Mouse (Mus musculus) kidney, adult 2 months (tissue): ENCODE data around the gene Gimap9. TPM values are rescaled to one million over a fixed set of nuclear protein-coding genes. Genes with fewer than 3 reads are reported as not detected.
A peak's percentile ranks its signal among the peaks of the same experiment; 100 is the strongest.

ENCODE experiments used
- DNase-seq: peaks from one replicate; pipeline ENCODE4 v3.0.0; 2021
- H3K27ac ChIP-seq: fragments of 200-500 bp; 2 replicates; pipeline ENCODE4 v1.5.1; 2012; ENCODE audit warnings: low read depth, low read length, control low read depth, inconsistent platforms; ENCODE audit not compliant: insufficient read depth
- H3K27me3 ChIP-seq: fragments of 200-500 bp; replicated peaks from 2 replicates; pipeline ENCODE4 v1.6.1; 2012; ENCODE audit warnings: mild to moderate bottlenecking, moderate library complexity, low read length, inconsistent platforms; ENCODE audit not compliant: control insufficient read depth, insufficient read depth
- H3K36me3 ChIP-seq: fragments of 200-500 bp; 2 replicates; pipeline ENCODE4 v1.6.1; 2012; ENCODE audit warnings: mild to moderate bottlenecking, moderate library complexity, low read length, inconsistent platforms; ENCODE audit not compliant: control insufficient read depth, insufficient read depth
- H3K4me1 ChIP-seq: fragments of 200-500 bp; 2 replicates; pipeline ENCODE4 v1.6.1; 2011; ENCODE audit warnings: low read length; ENCODE audit not compliant: control insufficient read depth, insufficient read depth
- H3K4me3 ChIP-seq: fragments of 200-500 bp; 2 replicates; pipeline ENCODE4 v1.5.1; 2011; ENCODE audit warnings: mild to moderate bottlenecking, low read depth, low read length, control low read depth; ENCODE audit not compliant: insufficient read depth
- CTCF ChIP-seq: fragments of 200-500 bp; conservative IDR thresholded peaks from 2 replicates; pipeline ENCODE4 v1.5.1; 2011; ENCODE audit warnings: low read depth, mild to moderate bottlenecking, control low read depth, low read length, moderate library complexity, mixed read lengths; ENCODE audit not compliant: insufficient read depth, insufficient read length
- POLR2A ChIP-seq: fragments of 200-500 bp; IDR thresholded peaks from one replicate; pipeline ENCODE4 v1.6.1; 2011; ENCODE audit warnings: low read depth, low read length, control low read depth
- WGBS: fragments of 180-500 bp; shearing (Covaris S2); methylation state at CpG from one replicate; pipeline ENCODE4 v1.1.7; 2018; 5-methylcytosine and 5-hydroxymethylcytosine counted together
- polyA plus RNA-seq: library from polyadenylated mRNA; depleted of rRNA; stranded (reverse); fragments of >200 nt; gene quantifications from 2 replicates; pipeline ENCODE4 v1.2.3, GENCODE M21; 2012

Gene Gimap9
- polyA plus RNA-seq, 1 experiment: 10.1 TPM

- Histone ChIP-seq H3K4me3 (peak overlapping the region; percentile 35; the same call in 1 of the 2 replicates), H3K27ac (peak overlapping the region; percentile 99), H3K27me3 (no peaks in the 10 kb centered on the region), H3K36me3 (peaks cover 1% of the 10 kb centered on the region; the same call in 1 of the 2 replicates), H3K4me1 (peaks cover 2% of the 10 kb centered on the region; the same call in 1 of the 2 replicates)
- whole genome bisulfite sequencing: 51% methylated on average over 5 of the region's 5 CpGs
- DNase-seq: peak; percentile 85
- TF ChIP-seq POLR2A (no peak), CTCF (no peak)
Observed at GRCm38 (mm10) chr6:48700251-48701075, 24.5 kb downstream of the Gimap9 start.

- Histone ChIP-seq H3K27me3 (no peaks in the 10 kb centered on the region), H3K4me1 (peaks cover 2% of the 10 kb centered on the region; the same call in 1 of the 2 replicates), H3K4me3 (no peak overlapping the region), H3K36me3 (peaks cover 1% of the 10 kb centered on the region; the same call in 1 of the 2 replicates), H3K27ac (peak overlapping the region; percentile 70)
- DNase-seq: no peak
- WGBS: 83% methylated on average over 7 of the region's 7 CpGs
- no peak for TF ChIP-seq CTCF
Observed at GRCm38 (mm10) chr6:48702146-48702545, 26.2 kb downstream of the Gimap9 start.

GRCm38 (mm10) chr6:48702601-48703000 is 26.7 kb downstream of the Gimap9 start:
- Histone ChIP-seq H3K27ac (peak overlapping the region; percentile 70), H3K4me1 (0 out of 2 replicates have a peak, but pooled peaks cover 2% of the 10 kb centered on the region), H3K4me3 (no peak overlapping the region), H3K36me3 (peaks cover 1% of the 10 kb centered on the region; the same call in 1 of the 2 replicates), H3K27me3 (no peaks in the 10 kb centered on the region)
- WGBS: 62% methylated on average over 5 of the region's 5 CpGs
- TF ChIP-seq POLR2A: no peak
- TF ChIP-seq CTCF: no peak; the same call in 1 of the 2 replicates
- peak; percentile 38 for DNase-seq

- Histone ChIP-seq H3K27ac (peak overlapping the region; percentile 67; the same call in 1 of the 2 replicates), H3K36me3 (peaks cover 1% of the 10 kb centered on the region; the same call in 1 of the 2 replicates), H3K4me1 (0 out of 2 replicates have a peak, but pooled peaks cover 2% of the 10 kb centered on the region), H3K27me3 (no peaks in the 10 kb centered on the region), H3K4me3 (no peak overlapping the region)
- no peak for DNase-seq
- TF ChIP-seq CTCF (no peak), POLR2A (no peak)
Observed at GRCm38 (mm10) chr6:48704146-48704545, 28.2 kb downstream of the Gimap9 start.

- no peak for DNase-seq
- H3K36me3 ChIP-seq: peaks cover 1% of the 10 kb centered on the region; the same call in 1 of the 2 replicates
- 54% methylated on average over 3 of the region's 3 CpGs for WGBS
- H3K4me3 ChIP-seq: peak overlapping the region; percentile 31
- H3K4me1 ChIP-seq: no peaks in the 10 kb centered on the region
- TF ChIP-seq CTCF (no peak), POLR2A (no peak)
- H3K27me3 ChIP-seq: no peaks in the 10 kb centered on the region
- H3K27ac ChIP-seq: peak overlapping the region; percentile 67
Observed at GRCm38 (mm10) chr6:48706130-48706529, 30.2 kb downstream of the Gimap9 start.

- Histone ChIP-seq H3K27me3 (no peaks in the 10 kb centered on the region), H3K4me3 (no peak within 1 kb of the TSS), H3K4me1 (no peaks in the 10 kb centered on the region), H3K27ac (no peak within 1 kb of the TSS), H3K36me3 (no peaks in the 10 kb centered on the region)
- TF ChIP-seq CTCF (no peak), POLR2A (no peak)
- whole genome bisulfite sequencing: 70% methylated on average over 2 of the region's 2 CpGs
- DNase-seq: no peak
Observed at GRCm38 (mm10) chr6:48718455-48718854, 42.5 kb downstream of the Gimap9 start, which contains the start of the genes Gm28053 and Gimap7. Gene Gm28053, plus strand, starts transcription at chr6:48718607. Gene Gimap7, plus strand, starts transcription at chr6:48718621.

GRCm38 (mm10) chr6:48720326-48720725 is 44.4 kb downstream of the Gimap9 start:
- H3K4me3 ChIP-seq: no peak overlapping the region
- no peak for DNase-seq
- no peaks in the 10 kb centered on the region for H3K27me3 ChIP-seq
- no peaks in the 10 kb centered on the region for H3K4me1 ChIP-seq
- H3K27ac ChIP-seq: no peak overlapping the region
- no peaks in the 10 kb centered on the region for H3K36me3 ChIP-seq
- 73% methylated on average over 4 of the region's 4 CpGs for WGBS
- no peak for TF ChIP-seq POLR2A
- no peak for TF ChIP-seq CTCF
